Mouse (Mus musculus) small intestine, adult 2 months (tissue): ENCODE measurements around the gene Lalba.
A peak's percentile ranks its signal among the peaks of the same experiment; 100 is the strongest.

Source experiments
- CTCF ChIP-seq: fragments of 200-500 bp; IDR thresholded peaks from 2 replicates; pipeline ENCODE4 v1.5.1; 2012; ENCODE audit warnings: low read depth, mild to moderate bottlenecking, control low read depth, inconsistent platforms, low read length, moderate library complexity, mixed read lengths; ENCODE audit not compliant: insufficient replicate concordance, insufficient read length; ENCODE audit errors: extremely low read depth
- POLR2A ChIP-seq: fragments of 200-500 bp; IDR thresholded peaks from 2 replicates; pipeline ENCODE4 v1.6.1; 2012; ENCODE audit warnings: low read depth, mild to moderate bottlenecking, control low read depth, inconsistent platforms, low read length, moderate library complexity

DNA sequence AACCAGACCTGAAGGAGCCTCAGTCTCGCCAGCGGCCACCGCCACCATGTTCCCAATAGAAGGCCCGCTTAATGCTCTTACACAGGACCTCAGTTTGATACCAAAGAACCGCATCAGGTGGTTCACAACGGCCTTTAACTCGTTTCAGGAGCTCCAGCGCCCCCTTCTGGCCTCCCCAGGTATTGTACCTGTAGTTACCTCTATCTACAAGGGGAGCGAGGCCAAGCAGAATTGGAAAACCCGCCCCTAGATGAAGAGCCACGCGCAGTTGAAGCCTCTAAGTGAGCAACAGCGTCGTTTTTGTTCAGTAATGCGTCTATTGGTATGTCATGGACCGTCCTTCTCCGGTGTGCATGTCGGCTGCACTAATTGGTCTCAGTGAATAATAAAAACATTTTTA is 22.0 kb upstream of the Lalba start:
- peak; percentile 90; the same call in 1 of the 2 replicates for TF ChIP-seq CTCF
- no peak for TF ChIP-seq POLR2A
